Mouse (Mus musculus): ENCODE results near the gene Siah2. TPM values are rescaled to one million over a fixed set of nuclear protein-coding genes. Genes with fewer than 3 reads are reported as not detected.

Siah2 gene
- 15.0 and 19.9 TPM in 2 replicates for polyA plus RNA-seq (2012)

GRCm38 (mm10) chr3:58691997-58692721 is at the start of gene Siah2:
Gene Siah2 (minus strand): TSS chr3:58692400.
- TF ChIP-seq GATA1 (IDR thresholded peaks at IDR 0.05; ENCODE audit: low read length) = no peak

- TF ChIP-seq GATA1 (IDR thresholded peaks at IDR 0.05; ENCODE audit: low read length) = no peak
Measured at GRCm38 (mm10) chr3:58739536-58739935, 47.3 kb upstream of the Siah2 start.

- TF ChIP-seq GATA1 (IDR thresholded peaks at IDR 0.05; ENCODE audit: low read length) = no peak
Measured at GRCm38 (mm10) chr3:58738346-58739089, 46.3 kb upstream of the Siah2 start.

GRCm38 (mm10) chr3:58731520-58731919 is 39.3 kb upstream of the Siah2 start:
- no peak for TF ChIP-seq GATA1 (IDR thresholded peaks at IDR 0.05; ENCODE audit: low read length)

- no peak for TF ChIP-seq GATA1 (IDR thresholded peaks at IDR 0.05; ENCODE audit: low read length)
Measured at GRCm38 (mm10) chr3:58730580-58730979, 38.4 kb upstream of the Siah2 start.

- no peak for TF ChIP-seq GATA1 (IDR thresholded peaks at IDR 0.05; ENCODE audit: low read length)
Measured at GRCm38 (mm10) chr3:58729549-58729948, 37.3 kb upstream of the Siah2 start.

GRCm38 (mm10) chr3:58727601-58728000 is 35.4 kb upstream of the Siah2 start:
- no peak for TF ChIP-seq GATA1 (IDR thresholded peaks at IDR 0.05; ENCODE audit: low read length)

GRCm38 (mm10) chr3:58727012-58727411 is 34.8 kb upstream of the Siah2 start:
- no peak for TF ChIP-seq GATA1 (IDR thresholded peaks at IDR 0.05; ENCODE audit: low read length)

GRCm38 (mm10) chr3:58726374-58726773 is 34.2 kb upstream of the Siah2 start:
- no peak for TF ChIP-seq GATA1 (IDR thresholded peaks at IDR 0.05; ENCODE audit: low read length)

- no peak for TF ChIP-seq GATA1 (IDR thresholded peaks at IDR 0.05; ENCODE audit: low read length)
Measured at GRCm38 (mm10) chr3:58724815-58725214, 32.6 kb upstream of the Siah2 start.

- no peak for TF ChIP-seq GATA1 (IDR thresholded peaks at IDR 0.05; ENCODE audit: low read length)
Measured at GRCm38 (mm10) chr3:58723656-58724055, 31.5 kb upstream of the Siah2 start.

- TF ChIP-seq GATA1 (IDR thresholded peaks at IDR 0.05; ENCODE audit: low read length) = no peak
Measured at GRCm38 (mm10) chr3:58719461-58720230, 27.4 kb upstream of the Siah2 start.

GRCm38 (mm10) chr3:58716705-58717104 is 24.5 kb upstream of the Siah2 start:
- no peak for TF ChIP-seq GATA1 (IDR thresholded peaks at IDR 0.05; ENCODE audit: low read length)

GRCm38 (mm10) chr3:58714767-58715166 is 22.6 kb upstream of the Siah2 start:
- no peak for TF ChIP-seq GATA1 (IDR thresholded peaks at IDR 0.05; ENCODE audit: low read length)

GRCm38 (mm10) chr3:58714034-58714433 is 21.8 kb upstream of the Siah2 start:
- no peak for TF ChIP-seq GATA1 (IDR thresholded peaks at IDR 0.05; ENCODE audit: low read length)

- no peak for TF ChIP-seq GATA1 (IDR thresholded peaks at IDR 0.05; ENCODE audit: low read length)
Measured at GRCm38 (mm10) chr3:58713191-58713590, 21.0 kb upstream of the Siah2 start.

All from G1E-ER4 (cell line).